Mouse (Mus musculus): Measurements from ENCODE around the gene Grtp1. TPM values are rescaled to one million over a fixed set of nuclear protein-coding genes. Genes with fewer than 3 reads are reported as not detected.

The Grtp1 gene
- 13.6 and 14.5 TPM in 2 replicates for polyA plus RNA-seq (2014; fragmentation: Nextera tagmentation; extraction: Ambion mirVana)

DNA sequence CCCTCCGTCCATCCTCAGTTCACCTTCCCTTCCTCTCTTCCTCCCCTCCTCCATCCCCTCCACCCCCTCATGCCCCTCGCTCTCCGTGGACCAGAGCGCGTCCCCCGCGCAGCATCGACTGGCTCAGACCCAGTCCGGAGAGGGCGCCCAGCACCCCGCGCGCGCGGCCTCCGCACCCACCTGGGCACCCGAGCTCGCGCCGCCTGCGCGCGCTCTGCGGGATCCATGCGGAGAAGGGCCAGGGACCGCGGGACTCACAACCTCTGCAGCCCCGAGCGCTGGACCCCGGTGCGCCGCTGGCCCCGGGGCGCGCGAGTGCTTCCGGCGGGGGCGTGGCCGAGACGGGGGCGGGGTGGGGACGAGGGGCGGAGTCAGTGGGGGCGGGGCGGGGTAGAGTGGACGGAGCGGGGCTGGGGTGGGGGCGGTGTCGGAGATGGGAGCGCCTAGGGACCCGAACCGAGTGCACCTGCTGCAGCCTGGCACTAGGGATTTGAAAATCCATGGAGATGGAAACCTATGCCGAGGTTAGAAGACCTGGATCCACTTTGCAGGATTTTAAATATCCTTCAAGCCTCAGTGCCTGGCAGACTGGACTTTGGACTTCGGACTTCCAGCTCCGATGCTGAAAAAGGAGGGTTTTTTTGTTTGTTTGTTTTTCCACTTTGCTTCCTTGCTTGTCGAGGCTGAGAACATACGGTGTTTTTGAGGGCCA is at the start of gene Grtp1:
Grtp1 (minus strand) TSS at position 320 of the 712 bp plus-strand sequence.
- ATAC-seq (ENCODE audit: low read depth) (peak; percentile 69), DNase-seq (ENCODE audit: low spot score) (peak; percentile 44)
- peak within 1 kb of the TSS; percentile 82 for H3K4me3 ChIP-seq (ENCODE audit: low read depth, low read length)
- under 1% methylated on average over 44 of the region's 58 CpGs for WGBS
- no peaks in the 10 kb centered on the region for H3K9me3 ChIP-seq (ENCODE audit: control insufficient read depth, low read length)
- H3K4me1 ChIP-seq (ENCODE audit: control insufficient read depth, insufficient read depth, low read length), result no peaks in the 10 kb centered on the region; the same call in 1 of the 2 replicates
- H3K9ac ChIP-seq (ENCODE audit: low read depth, low read length), result peak within 1 kb of the TSS; percentile 67
- peak within 1 kb of the TSS; percentile 88 for H3K4me2 ChIP-seq (ENCODE audit: low read depth, low read length)
- H3K36me3 ChIP-seq (ENCODE audit: control insufficient read depth, insufficient read depth, low read length), result no peaks in the 10 kb centered on the region
- no peak within 1 kb of the TSS for H3K27ac ChIP-seq (replicated peaks; ENCODE audit: low read depth, low read length)
- peaks cover 40% of the 10 kb centered on the region for H3K27me3 ChIP-seq (replicated peaks; ENCODE audit: control insufficient read depth, insufficient read depth, low read length)

DNA sequence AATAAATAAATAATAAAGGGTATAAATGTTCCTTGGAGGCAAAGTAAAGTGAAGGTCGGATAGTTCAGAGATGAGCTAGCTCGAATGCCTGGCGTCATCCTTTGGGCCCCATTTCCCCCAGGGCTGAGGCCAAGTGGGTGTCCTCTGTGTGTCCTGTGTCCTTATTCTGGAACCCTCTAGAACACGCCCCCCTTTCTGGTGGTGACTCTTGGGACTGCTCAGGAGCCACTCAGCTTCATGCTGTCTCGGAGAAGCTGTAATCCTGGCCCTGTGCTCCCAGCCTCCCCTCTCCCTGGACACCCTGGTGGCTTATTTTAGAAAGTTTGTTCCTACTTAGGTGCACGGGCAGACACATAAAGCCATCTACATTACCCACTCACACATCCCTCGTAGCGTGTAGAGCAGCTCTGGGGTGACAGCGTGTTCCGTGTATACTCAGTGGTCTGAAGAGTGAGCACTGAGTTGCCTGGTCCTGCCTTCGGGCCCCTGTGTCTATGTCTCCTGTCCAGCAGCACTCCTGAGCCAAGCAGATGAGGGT is 44.0 kb upstream of the Grtp1 start:
- no peaks in the 10 kb centered on the region for H3K27me3 ChIP-seq (replicated peaks; ENCODE audit: control insufficient read depth, insufficient read depth, low read length)
- DNase-seq (ENCODE audit: low spot score) (no peak), ATAC-seq (ENCODE audit: low read depth) (no peak)
- no peaks in the 10 kb centered on the region for H3K4me1 ChIP-seq (ENCODE audit: control insufficient read depth, insufficient read depth, low read length)
- H3K4me3 ChIP-seq (ENCODE audit: low read depth, low read length), result no peak overlapping the region
- H3K36me3 ChIP-seq (ENCODE audit: control insufficient read depth, insufficient read depth, low read length), result no peaks in the 10 kb centered on the region
- H3K9me3 ChIP-seq (ENCODE audit: control insufficient read depth, low read length), result no peaks in the 10 kb centered on the region
- no peak overlapping the region for H3K9ac ChIP-seq (ENCODE audit: low read depth, low read length)
- H3K4me2 ChIP-seq (ENCODE audit: low read depth, low read length), result no peak overlapping the region
- 83% methylated on average over 11 of the region's 11 CpGs for WGBS
- no peak overlapping the region for H3K27ac ChIP-seq (replicated peaks; ENCODE audit: low read depth, low read length)

GRCm38 (mm10) chr8:13242985-13243870 is 42.8 kb upstream of the Grtp1 start:
- no peak for DNase-seq (ENCODE audit: low spot score)
- ATAC-seq (ENCODE audit: low read depth), result no peak

GRCm38 (mm10) chr8:13240691-13241090 is 40.3 kb upstream of the Grtp1 start:
- no peak overlapping the region for H3K4me2 ChIP-seq (ENCODE audit: low read depth, low read length)
- no peak for DNase-seq (ENCODE audit: low spot score)
- no peak overlapping the region for H3K4me3 ChIP-seq (ENCODE audit: low read depth, low read length)
- H3K9me3 ChIP-seq (ENCODE audit: control insufficient read depth, low read length), result no peaks in the 10 kb centered on the region
- no peak for ATAC-seq (ENCODE audit: low read depth)
- H3K36me3 ChIP-seq (ENCODE audit: control insufficient read depth, insufficient read depth, low read length), result no peaks in the 10 kb centered on the region
- H3K4me1 ChIP-seq (ENCODE audit: control insufficient read depth, insufficient read depth, low read length), result no peaks in the 10 kb centered on the region
- H3K27me3 ChIP-seq (replicated peaks; ENCODE audit: control insufficient read depth, insufficient read depth, low read length), result no peaks in the 10 kb centered on the region
- H3K9ac ChIP-seq (ENCODE audit: low read depth, low read length), result no peak overlapping the region
- 82% methylated on average over 7 of the region's 7 CpGs for WGBS
- no peak overlapping the region for H3K27ac ChIP-seq (replicated peaks; ENCODE audit: low read depth, low read length)

More at GRCm38 (mm10) chr8:13242985-13243870, 42.8 kb upstream of the Grtp1 start:
- 70% methylated on average over 10 of the region's 10 CpGs for WGBS
- Histone ChIP-seq H3K9ac (ENCODE audit: low read depth, low read length) (no peak overlapping the region), H3K4me2 (ENCODE audit: low read depth, low read length) (no peak overlapping the region), H3K4me1 (ENCODE audit: control insufficient read depth, insufficient read depth, low read length) (no peaks in the 10 kb centered on the region), H3K27ac (replicated peaks; ENCODE audit: low read depth, low read length) (no peak overlapping the region), H3K4me3 (ENCODE audit: low read depth, low read length) (no peak overlapping the region), H3K27me3 (replicated peaks; ENCODE audit: control insufficient read depth, insufficient read depth, low read length) (no peaks in the 10 kb centered on the region), H3K36me3 (ENCODE audit: control insufficient read depth, insufficient read depth, low read length) (no peaks in the 10 kb centered on the region), H3K9me3 (ENCODE audit: control insufficient read depth, low read length) (no peaks in the 10 kb centered on the region)

GRCm38 (mm10) chr8:13240055-13240454 is 39.6 kb upstream of the Grtp1 start:
- no peak overlapping the region for H3K4me3 ChIP-seq (ENCODE audit: low read depth, low read length)
- no peaks in the 10 kb centered on the region for H3K36me3 ChIP-seq (ENCODE audit: control insufficient read depth, insufficient read depth, low read length)
- H3K4me2 ChIP-seq (ENCODE audit: low read depth, low read length), result no peak overlapping the region
- no peak overlapping the region for H3K27ac ChIP-seq (replicated peaks; ENCODE audit: low read depth, low read length)
- no peak overlapping the region for H3K9ac ChIP-seq (ENCODE audit: low read depth, low read length)
- no peak for DNase-seq (ENCODE audit: low spot score)
- 83% methylated on average over 9 of the region's 9 CpGs for WGBS
- ATAC-seq (ENCODE audit: low read depth), result no peak
- no peaks in the 10 kb centered on the region for H3K27me3 ChIP-seq (replicated peaks; ENCODE audit: control insufficient read depth, insufficient read depth, low read length)
- no peaks in the 10 kb centered on the region for H3K4me1 ChIP-seq (ENCODE audit: control insufficient read depth, insufficient read depth, low read length)
- no peaks in the 10 kb centered on the region for H3K9me3 ChIP-seq (ENCODE audit: control insufficient read depth, low read length)

DNA sequence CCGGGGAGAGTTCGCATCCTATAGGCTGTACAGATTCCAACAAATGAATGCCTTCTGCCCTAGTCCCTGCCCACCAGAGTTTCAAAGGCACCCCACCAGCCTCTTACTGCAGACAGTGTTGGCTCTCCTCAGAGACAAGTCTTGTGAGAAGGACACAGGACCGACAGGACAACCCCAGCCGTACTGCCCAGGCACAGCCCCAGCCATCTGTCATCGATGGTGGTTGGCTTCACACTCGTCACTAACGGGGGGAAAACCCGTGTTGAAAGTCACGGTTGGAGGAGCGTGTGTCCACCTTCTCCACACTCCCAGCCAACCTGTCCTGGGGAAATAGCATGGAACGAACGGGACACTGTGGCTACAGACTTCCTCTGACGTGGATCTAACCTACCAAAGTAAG is 34.4 kb upstream of the Grtp1 start:
- WGBS, result 91% methylated on average over 13 of the region's 13 CpGs
- H3K27ac ChIP-seq (replicated peaks; ENCODE audit: low read depth, low read length), result no peak overlapping the region
- no peaks in the 10 kb centered on the region for H3K9me3 ChIP-seq (ENCODE audit: control insufficient read depth, low read length)
- no peak overlapping the region for H3K9ac ChIP-seq (ENCODE audit: low read depth, low read length)
- no peaks in the 10 kb centered on the region for H3K4me1 ChIP-seq (ENCODE audit: control insufficient read depth, insufficient read depth, low read length)
- ATAC-seq (ENCODE audit: low read depth) (no peak), DNase-seq (ENCODE audit: low spot score) (no peak)
- no peaks in the 10 kb centered on the region for H3K36me3 ChIP-seq (ENCODE audit: control insufficient read depth, insufficient read depth, low read length)
- H3K27me3 ChIP-seq (replicated peaks; ENCODE audit: control insufficient read depth, insufficient read depth, low read length), result no peaks in the 10 kb centered on the region
- H3K4me2 ChIP-seq (ENCODE audit: low read depth, low read length), result no peak overlapping the region
- H3K4me3 ChIP-seq (ENCODE audit: low read depth, low read length), result no peak overlapping the region

DNA sequence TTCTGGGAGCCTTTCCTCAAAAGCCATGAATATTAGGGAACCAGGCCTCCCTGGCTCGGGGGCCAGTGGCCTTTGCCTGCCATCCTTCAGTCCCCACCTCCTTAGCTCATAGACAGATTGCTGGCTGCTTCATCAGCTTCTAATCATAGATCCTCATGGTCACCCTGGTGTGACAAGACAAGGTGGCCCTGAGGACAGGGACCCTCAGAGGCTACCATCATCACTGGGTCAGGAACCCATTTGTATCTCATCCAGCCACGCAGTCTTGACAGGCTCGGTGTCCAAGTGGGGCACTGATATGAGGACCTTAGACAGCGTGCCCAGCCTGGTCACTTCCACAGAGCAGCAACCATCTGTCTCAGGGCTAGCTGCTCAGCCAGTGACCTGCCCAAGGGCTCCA is 30.1 kb upstream of the Grtp1 start:
- H3K36me3 ChIP-seq (ENCODE audit: control insufficient read depth, insufficient read depth, low read length), result no peaks in the 10 kb centered on the region
- no peaks in the 10 kb centered on the region for H3K4me1 ChIP-seq (ENCODE audit: control insufficient read depth, insufficient read depth, low read length)
- H3K4me2 ChIP-seq (ENCODE audit: low read depth, low read length), result no peak overlapping the region
- WGBS, result 89% methylated on average over 4 of the region's 4 CpGs
- H3K9me3 ChIP-seq (ENCODE audit: control insufficient read depth, low read length), result no peaks in the 10 kb centered on the region
- no peak overlapping the region for H3K9ac ChIP-seq (ENCODE audit: low read depth, low read length)
- DNase-seq (ENCODE audit: low spot score) (no peak), ATAC-seq (ENCODE audit: low read depth) (no peak)
- H3K27ac ChIP-seq (replicated peaks; ENCODE audit: low read depth, low read length), result no peak overlapping the region
- H3K27me3 ChIP-seq (replicated peaks; ENCODE audit: control insufficient read depth, insufficient read depth, low read length), result no peaks in the 10 kb centered on the region
- no peak overlapping the region for H3K4me3 ChIP-seq (ENCODE audit: low read depth, low read length)

GRCm38 (mm10) chr8:13229802-13230201 is 29.4 kb upstream of the Grtp1 start:
- Histone ChIP-seq H3K9me3 (ENCODE audit: control insufficient read depth, low read length) (no peaks in the 10 kb centered on the region), H3K27me3 (replicated peaks; ENCODE audit: control insufficient read depth, insufficient read depth, low read length) (no peaks in the 10 kb centered on the region), H3K4me1 (ENCODE audit: control insufficient read depth, insufficient read depth, low read length) (no peaks in the 10 kb centered on the region), H3K4me2 (ENCODE audit: low read depth, low read length) (no peak overlapping the region), H3K9ac (ENCODE audit: low read depth, low read length) (no peak overlapping the region), H3K4me3 (ENCODE audit: low read depth, low read length) (no peak overlapping the region), H3K27ac (replicated peaks; ENCODE audit: low read depth, low read length) (no peak overlapping the region), H3K36me3 (ENCODE audit: control insufficient read depth, insufficient read depth, low read length) (no peaks in the 10 kb centered on the region)
- no peak for ATAC-seq (ENCODE audit: low read depth)
- 86% methylated on average over 12 of the region's 12 CpGs for WGBS
- DNase-seq (ENCODE audit: low spot score), result no peak
